Mouse (Mus musculus): ENCODE measurements around the gene Lelp1.

Gene Lelp1

DNA sequence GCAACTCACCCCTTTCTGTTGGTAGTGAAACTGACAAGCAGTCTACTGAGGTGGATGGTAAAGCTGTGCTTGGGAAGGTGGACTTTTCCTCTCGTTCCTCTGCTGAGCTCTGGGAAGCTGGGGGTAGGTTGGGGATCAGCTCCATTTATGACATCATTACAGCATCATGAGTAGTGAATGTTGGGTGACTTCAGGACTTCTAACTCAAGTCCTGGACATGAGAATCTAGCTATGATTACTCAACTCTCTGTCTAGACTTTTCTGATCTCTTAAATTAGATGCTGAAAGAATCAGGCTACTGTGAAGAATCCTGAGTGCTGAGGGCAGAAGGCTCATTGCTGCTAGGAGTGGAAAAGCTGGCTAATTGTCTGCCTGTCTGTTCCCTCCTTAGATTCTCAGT, at the start of gene Lelp1:
Lelp1 (minus strand) TSS at position 101 of the 400 bp plus-strand sequence.
- no peak for DNase-seq

DNA sequence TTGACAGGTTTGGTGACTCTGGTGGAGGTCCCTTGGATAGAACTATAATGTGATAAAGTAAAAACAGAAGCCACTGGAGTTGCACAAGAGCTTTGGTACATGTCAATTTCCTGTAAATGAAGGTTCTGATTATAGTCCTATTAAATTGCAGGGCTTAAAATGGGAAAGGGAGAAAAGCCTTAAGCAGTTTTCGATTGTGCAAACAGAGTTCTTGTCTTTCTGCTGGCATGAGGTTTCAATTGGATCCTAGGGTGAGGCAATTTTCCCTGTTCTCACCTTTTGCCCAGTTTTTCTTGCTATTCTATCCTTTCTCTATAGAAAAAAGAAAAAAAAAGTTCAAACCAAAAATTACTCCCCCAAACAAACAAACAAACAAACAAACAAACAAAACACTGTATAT, 34.3 kb upstream of the Lelp1 start:
- DNase-seq = no peak

DNA sequence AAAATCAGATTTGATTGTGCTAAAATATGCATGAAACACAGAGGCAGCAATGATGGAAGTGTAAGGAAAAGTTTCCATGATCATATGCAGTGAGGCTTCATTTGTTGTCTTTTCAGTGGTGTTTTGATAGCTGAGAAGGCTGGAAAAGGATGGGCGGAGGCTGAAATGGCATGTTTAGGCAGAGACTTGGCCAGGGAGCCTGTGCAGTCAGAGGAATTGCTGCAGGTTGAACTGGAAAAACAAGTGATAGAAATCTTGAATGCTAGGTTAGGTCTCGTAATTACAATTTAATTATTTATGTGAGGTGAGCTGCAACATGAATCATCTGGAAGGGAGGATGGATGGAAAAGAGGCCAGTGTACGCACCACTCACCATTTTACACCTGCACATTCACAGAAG, 27.3 kb upstream of the Lelp1 start:
- DNase-seq = no peak

DNA sequence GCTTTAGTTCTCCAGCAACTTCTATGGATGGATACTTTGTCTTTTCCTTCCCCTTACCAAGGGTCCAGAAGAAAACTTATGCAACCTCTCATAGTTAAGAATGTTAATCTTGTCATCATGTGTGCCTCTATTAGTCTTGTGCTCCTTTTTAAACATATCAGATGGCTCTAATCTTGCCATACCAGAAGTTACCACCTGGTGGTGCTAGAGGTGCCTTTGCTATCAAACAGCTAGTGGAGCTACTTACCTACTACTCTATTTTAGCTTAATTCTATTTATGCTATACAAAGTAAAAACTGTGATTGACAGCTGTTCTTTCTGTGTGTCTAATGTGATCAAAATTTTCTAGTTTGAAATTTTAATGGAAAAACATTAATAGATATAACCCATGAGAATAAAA, 10.8 kb upstream of the Lelp1 start:
- no peak for DNase-seq

DNA sequence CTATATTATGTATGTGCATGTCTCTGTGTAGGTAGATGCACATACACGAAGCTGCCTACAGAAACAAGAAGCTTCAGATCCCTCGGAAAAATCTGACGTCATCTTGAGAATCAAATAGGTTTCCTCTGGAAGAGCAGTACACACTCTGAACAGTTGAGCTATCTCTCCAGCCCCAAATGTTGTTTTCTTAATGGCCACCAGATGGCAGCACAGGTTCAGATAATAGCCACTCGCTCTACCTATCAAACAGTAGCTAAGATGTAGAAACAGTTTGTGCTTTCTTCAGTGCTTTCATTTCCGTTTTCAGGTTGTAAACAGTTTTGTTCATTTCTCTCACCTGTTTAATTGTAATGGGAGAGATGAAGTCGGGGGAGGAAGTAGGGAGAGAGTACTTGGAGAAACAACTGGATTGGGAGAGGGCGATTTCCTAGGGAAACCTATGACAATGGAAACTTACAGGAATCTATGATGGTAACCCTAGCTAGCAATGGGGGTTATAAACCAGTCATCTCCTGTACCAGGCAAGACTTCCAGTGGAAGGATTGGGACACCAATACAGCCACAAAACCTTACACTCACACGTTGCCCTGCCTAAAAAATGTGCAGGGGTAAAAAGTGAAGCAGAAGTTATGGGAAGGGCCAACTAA, 8.2 kb upstream of the Lelp1 start:
- DNase-seq = no peak

DNA sequence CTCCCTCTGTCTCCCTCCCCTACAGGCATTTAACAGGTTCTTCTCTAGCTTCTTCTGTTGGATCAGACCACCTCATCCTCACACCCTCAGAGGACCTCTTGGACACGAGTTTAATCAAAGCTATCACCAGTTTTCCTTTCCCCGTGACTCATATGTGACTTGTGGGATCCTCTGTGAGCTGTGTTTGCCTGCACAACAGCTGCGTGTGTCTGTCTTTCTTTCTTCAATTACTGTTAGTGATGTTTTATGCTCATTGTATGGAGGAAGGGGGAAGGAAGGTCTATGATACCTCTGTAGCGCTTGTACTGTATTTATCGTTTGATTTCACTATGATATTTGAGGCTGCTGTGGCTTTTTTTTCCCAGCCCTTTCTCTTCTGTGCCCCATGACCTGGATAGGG, 5.4 kb upstream of the Lelp1 start:
- no peak for DNase-seq

DNA sequence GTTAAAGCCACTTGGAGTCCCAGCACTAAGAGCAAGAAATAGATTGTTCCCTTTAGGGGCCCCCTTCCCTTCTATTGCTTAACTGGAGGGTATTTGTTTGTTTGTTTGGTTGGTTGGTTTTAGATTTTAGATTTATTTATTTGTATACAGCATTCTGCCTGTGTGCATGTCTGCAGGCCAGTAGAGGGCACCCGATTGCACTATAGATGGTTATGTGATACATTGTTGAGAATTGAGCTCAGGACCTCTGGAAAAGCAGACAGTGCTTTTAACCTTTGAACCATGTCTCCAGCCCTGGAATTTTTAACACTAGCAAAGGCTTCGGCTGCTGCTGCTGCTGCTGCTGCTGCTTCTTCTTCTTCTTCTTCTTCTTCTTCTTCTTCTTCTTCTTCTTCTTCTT, 4.9 kb upstream of the Lelp1 start:
- no peak for DNase-seq

DNA sequence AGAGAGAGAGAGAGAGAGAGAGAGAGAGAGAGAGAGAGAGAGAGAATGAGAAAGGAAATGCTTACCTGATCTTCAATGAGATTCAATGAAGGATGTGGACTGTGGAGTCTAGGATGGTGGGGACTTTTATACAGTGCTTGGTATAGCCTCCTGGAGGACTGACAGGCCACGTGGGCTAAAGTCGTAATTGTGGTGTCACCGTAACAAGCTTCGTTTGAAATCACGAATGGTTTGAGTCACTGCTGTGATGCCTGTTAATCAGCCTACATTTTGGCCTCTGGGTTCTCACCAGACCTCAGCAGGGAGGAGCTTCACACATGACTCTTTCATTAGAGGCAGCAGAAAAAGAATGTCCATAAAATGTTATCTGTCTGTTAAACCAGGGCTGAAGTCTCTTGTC, 18.7 kb downstream of the Lelp1 start, which contains the start of gene Prr9:
Prr9 (minus strand) TSS at position 101 of the 400 bp plus-strand sequence.
- no peak for DNase-seq

DNA sequence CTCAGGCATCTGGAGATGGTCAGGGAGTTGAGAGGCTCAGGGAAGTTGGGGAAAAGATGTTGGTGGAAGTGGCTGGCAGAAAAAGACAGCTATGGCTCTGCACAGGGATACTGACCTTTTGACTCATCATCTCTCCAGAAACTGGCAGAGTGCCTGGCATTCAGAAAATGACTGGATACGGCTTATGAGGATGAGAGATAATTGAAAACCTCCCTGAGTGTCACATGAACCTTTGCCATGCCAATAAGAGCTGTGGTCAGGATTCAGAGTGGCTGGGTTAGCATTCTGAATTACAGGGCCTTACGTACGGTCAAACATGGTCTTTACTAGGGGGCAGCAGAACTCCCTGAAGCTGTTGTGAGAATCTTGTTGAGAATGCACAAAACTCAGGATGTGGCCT, 21.6 kb downstream of the Lelp1 start:
- DNase-seq = no peak

DNA sequence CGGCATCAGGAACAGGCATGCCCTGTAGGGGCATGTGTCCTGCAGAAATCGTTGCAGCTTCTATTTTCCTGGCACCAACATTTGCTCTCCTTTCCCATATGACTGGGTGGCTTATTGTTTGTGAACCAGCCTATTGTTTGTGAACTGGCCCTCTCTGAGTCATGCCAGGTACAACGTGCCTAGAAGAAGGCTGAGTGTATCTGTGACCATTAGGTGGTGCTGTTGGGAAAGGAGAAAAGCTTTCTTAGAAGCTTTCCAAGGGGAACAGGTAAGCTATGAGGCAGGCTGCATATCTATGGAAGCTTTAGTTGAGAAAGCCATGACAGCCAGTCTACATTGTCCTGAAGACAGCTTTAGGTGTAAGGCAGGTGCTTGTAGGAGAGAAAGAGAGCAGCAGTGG, 24.6 kb downstream of the Lelp1 start:
- no peak for DNase-seq

DNA sequence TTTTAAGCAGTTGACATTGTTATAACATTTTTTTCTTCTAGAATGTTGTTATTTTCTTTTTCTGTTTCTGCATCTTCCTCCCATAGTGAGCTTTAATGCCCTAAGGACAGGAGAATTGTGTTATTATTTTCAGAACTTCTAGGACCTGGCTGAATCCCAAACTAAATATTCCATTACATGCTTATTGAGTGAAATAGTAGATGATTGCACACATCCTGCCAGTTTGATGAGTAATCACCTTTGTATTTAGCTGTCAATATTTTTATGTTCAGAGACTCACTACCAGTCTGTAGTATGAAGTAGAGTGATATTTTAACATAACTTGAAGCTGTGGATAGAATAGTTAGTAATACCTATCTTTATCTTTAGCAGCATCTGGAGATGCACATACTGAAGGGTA, 31.0 kb downstream of the Lelp1 start:
- no peak for DNase-seq

DNA sequence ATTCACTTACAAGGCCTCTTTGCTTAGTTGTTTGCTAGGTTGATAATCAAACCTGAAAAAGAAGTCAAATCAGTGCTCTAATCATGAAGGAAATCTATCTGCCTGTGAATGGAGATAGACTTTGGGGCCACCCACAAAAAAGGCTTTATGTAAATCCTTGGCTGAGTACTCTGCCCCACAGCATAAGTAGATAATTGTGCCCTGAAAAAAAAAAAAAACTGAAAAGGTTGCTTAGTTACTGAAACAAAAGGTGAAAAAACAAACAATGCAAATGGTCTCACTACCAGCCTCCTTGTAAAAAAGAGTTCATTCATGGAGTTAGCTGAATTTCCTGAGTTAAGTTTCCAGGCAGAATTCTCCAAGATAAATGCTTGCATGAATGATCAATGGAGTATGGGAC, 31.8 kb downstream of the Lelp1 start:
- no peak for DNase-seq

DNA sequence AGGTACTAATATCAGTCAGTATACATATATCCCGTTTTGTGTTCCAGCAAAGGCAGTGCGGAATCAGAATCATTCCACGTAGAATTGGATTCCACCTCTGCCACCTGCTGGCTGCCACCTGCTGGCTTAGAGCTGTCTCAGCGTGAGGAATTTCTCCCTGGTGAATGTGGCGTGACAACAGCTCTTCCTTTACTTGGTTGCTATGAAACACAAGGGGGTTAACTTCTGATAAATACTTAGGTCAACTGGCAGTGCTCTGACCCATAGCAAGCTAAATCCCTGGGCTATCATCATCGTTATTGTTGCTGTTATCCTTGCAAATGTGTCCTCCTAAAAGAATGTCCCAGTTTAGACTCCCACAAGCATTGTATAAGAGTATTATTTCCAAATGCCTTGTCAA, 36.0 kb downstream of the Lelp1 start:
- no peak for DNase-seq
